Mouse (Mus musculus): ENCODE data around the gene Rnf180.

Gene Rnf180

GRCm38 (mm10) chr13:105250264-105250663 is 44.4 kb downstream of the Rnf180 start:
- no peak for DNase-seq (ENCODE audit: low spot score)

DNA sequence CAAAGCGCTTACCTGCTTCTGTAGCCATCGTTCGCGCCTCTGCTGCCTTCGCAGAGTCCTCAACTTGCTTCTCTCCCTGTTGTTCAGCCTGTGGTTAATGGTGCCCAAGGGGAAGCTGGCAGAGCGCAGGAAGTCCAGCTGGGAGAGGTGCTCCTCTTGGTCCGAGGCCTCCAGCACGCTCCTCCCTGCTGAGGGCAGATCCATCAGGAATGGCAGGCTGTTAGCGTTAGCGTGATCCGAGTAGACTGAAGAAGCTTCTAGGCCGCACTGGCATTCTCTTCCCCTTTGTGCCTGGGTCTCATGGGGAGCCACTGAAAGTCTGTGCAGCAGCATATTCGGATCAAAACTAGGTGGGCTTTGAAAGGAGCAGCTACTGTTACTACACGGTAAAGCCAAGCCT is 45.0 kb downstream of the Rnf180 start:
- DNase-seq (ENCODE audit: low spot score) = no peak

DNA sequence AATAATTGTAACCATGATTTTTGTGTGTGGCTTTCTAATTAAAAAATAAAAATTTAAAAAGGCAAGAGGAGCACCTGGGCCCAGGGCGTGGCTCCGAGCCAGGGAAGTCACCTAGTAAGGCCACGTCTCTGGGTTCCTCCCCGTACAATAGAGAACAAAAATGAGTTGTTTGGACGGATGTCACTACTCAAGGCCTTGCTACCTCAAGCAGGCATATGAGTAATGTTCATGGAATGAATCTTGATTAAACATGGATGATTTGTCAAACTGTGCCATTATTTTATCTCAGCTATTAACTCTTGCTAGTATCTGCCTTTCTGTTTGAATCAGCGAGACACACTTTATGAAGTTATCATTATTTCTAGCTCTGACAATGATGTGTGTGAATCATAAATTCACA is 46.9 kb downstream of the Rnf180 start:
- no peak for DNase-seq (ENCODE audit: low spot score)

DNA sequence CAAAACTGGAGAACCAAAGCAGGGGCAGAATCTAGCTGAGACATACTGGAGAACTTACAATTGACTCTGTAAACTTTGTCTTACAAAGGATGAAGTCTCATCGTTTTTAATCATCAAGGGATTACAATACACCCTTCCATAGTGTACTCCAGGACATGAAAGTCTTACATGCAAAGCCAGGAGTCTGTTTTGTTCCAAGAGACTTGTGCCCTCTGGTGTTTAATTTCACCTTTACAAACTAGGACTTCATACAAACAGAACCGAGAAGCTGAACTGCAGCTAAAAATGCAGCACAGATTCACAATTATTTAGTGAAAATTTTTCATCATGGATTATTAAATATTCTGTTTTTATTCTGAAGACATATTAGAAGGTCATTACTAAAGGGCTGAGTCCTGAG is 53.8 kb downstream of the Rnf180 start:
- DNase-seq (ENCODE audit: low spot score) = no peak

DNA sequence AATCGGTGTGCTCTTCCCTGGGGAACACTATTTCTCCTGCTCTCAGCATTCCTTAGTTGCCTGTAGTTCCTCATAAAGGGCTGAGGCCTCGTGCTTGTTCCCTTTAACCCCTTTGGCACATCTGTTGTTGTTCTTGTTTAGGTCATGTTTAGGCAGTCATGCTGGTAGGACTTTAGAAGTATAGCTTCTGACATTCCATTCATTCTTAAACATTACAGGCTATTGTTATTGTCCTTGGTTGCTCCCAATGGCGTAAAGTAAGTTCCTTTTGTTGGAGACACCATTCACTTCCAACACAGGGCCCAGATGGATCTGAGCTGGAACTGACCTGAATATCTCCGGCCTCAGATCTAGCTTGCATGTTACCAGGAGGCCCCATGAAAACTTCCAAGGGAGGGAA is 67.5 kb downstream of the Rnf180 start:
- no peak for DNase-seq (ENCODE audit: low spot score)

- DNase-seq (ENCODE audit: low spot score) = no peak
Observed at GRCm38 (mm10) chr13:105224048-105224447, 70.6 kb downstream of the Rnf180 start.

- DNase-seq (ENCODE audit: low spot score) = no peak
Observed at GRCm38 (mm10) chr13:105223147-105223546, 71.5 kb downstream of the Rnf180 start.

DNA sequence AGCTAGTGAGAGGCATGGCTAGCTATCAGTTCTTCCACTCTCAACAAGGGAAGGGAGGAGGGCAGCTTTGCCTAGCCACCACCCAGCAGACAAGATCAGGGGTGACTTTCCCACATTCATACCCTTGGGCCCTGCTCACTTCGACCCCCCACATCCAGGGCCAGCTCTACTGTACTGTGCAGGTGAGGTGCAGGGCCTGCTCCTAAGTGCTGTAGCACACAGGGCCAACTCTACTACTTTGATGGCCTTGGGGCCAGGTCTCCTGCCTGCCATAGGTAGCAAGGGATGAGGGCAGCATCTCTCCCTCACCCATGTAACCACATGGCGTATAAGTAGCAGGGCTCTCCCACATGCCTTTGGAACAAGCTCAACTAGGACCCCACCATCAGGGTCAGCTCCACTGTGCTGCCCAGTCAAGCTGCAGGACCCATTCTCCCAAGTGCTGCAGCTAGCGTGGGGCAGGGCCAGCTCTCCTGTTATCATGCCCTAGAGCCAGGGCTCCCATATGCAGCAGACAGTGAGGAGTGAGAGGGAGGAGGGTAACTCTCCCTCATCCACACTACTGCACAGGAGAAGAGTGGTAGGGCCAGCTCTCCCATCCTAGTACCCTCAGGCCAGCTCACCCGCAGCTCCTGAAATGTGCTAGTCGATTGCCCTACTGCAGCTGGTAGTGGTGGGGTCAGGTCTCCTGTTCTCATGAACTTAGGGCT is 72.4 kb downstream of the Rnf180 start:
- DNase-seq (ENCODE audit: low spot score) = no peak

DNA sequence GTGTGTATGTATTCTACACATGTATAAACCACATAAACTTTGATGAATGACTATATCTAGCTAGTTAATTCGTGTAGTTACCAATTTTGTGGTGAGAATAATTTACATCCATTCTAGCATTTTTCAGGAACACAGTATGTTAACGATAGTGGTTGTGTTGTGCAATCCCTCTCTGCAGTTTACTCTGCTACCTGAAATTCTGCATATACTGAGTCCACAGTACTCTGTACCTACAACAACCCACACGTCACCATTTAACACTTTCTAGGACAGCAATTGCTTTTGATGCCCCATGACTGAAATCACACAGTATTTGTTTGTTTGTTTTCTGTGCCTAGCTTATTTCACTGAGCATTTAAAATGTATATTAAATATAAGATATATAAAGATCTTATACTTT is 83.9 kb downstream of the Rnf180 start:
- no peak for DNase-seq (ENCODE audit: low spot score)

DNA sequence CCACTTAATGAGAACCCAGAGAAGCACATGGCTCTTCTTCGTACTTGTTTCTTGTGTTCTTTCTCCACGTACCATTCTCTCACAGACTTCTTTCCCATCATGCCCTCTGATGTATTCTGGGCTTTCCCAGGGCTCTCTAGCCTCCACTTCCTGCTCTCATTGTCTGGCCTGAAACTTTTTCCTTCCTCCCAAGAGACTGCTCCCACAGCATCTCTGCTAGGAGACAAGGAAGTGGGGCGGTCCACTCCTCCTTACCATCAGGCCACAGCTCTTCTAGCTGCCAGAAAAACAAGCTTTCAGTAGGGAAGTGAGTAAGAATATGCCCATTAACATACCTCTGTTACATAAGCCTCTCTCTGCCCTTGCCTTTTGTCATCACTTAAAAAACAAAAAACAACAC is 90.8 kb downstream of the Rnf180 start:
- no peak for DNase-seq (ENCODE audit: low spot score)

GRCm38 (mm10) chr13:105198658-105199057 is 96.0 kb downstream of the Rnf180 start:
- DNase-seq (ENCODE audit: low spot score) = no peak

GRCm38 (mm10) chr13:105198028-105198427 is 96.6 kb downstream of the Rnf180 start:
- no peak for DNase-seq (ENCODE audit: low spot score)

DNA sequence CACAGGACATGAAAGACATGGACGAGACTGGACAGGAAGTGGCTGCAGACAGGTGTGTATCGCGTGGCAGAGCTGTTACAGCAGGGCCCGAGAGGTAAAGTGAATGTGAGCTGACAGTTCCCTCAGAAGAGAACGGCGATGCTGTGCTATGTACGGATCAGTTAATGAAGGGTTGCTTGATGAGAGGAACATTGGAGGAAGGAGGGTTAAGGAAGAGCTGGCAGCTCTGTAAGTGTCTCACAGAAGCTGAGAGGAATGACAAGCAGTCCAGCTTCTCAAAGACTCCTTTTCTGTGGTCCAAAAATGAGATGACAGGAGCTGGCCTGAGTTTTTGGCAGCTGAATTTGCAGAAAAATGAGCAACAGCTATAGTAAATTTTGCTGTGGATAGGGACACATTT is 101.0 kb downstream of the Rnf180 start:
- no peak for DNase-seq (ENCODE audit: low spot score)

GRCm38 (mm10) chr13:105188730-105189129 is 105.9 kb downstream of the Rnf180 start:
- no peak for DNase-seq (ENCODE audit: low spot score)

- no peak for DNase-seq (ENCODE audit: low spot score)
Observed at GRCm38 (mm10) chr13:105180781-105181180, 113.8 kb downstream of the Rnf180 start.

GRCm38 (mm10) chr13:105165441-105165840 is 129.2 kb downstream of the Rnf180 start:
- no peak for DNase-seq (ENCODE audit: low spot score)

DNA sequence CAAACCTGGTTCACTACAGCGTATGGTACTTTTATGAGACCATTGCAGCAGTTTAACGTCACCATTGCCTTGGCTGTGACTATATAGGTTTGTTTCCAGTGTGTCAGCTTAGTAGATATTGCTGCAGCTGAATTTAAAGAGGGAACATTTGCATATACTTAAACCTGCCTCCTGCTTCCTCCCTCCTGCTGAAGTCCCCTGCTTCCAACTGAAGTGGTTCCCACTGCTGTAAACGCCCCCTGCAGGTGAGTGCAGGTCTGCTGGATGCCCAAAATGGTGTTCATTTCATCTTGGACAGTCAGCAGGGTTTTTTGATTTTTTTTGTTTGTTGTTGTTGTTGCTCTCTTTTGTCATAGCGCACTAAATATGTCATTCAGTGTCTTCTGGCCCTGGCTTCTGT is 140.7 kb downstream of the Rnf180 start:
- DNase-seq (ENCODE audit: low spot score) = no peak

DNA sequence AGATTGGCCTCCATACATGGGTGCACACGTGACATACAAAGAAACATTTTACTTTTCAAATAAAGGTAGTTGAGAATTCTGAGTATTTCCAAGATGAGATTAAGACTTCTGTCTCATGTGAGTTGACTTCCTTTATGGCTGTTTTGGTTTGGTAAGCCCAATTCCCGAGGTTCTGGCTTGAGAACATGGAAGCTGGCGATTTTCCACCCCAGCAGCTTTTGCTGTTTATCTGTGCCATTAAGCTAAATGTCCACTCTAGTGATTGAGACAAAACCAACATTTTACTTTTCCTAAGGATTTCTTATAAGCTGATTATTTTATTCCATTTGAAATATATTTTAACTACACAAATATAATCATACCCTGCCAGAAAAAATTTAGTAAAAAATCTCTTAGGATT is 144.6 kb downstream of the Rnf180 start:
- DNase-seq (ENCODE audit: low spot score) = no peak

GRCm38 (mm10) chr13:105147795-105148418 is 146.7 kb downstream of the Rnf180 start:
- DNase-seq (ENCODE audit: low spot score) = no peak

DNA sequence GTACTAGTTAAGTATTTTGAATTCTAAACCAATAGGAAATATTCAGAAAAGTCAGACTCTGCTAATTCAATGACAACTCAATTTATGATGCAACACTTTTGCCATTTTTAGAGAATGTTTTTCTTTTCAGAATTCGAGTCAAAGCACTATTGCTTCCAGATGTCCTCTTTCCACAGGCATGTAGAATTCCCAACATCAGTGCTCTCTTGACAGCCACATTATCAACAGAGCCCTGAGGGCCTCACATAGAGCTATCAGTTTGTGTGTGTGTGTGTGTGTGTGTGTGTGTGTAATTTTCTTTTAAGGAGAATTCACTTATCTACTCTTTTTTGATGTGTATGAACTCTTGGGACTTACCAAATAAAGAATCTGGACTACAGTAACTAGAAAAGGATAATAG is 147.8 kb downstream of the Rnf180 start:
- no peak for DNase-seq (ENCODE audit: low spot score)

- no peak for DNase-seq (ENCODE audit: low spot score)
Observed at GRCm38 (mm10) chr13:105139881-105140280, 154.7 kb downstream of the Rnf180 start.

DNA sequence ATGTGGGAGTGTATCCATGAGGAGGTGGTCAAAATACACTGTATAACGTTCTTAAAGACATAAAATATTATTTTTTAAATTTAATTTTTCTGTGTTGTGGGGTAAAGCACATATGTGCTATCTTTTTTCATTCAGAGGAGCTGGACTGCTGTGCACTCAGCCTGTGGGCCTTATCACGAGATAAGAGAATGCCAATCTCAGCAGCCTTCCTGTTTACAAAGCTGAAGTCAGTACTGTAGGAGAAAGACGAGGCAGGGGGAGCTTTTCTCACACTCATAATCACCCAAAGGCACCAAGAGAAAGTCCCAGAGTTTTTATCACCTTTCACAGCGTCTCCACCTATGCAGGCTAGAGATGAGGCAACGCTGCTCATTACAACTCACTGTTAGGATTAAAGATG is 160.2 kb downstream of the Rnf180 start:
- DNase-seq (ENCODE audit: low spot score) = no peak

- no peak for DNase-seq (ENCODE audit: low spot score)
Observed at GRCm38 (mm10) chr13:105132776-105133175, 161.8 kb downstream of the Rnf180 start.

GRCm38 (mm10) chr13:105132370-105132769 is 162.2 kb downstream of the Rnf180 start:
- DNase-seq (ENCODE audit: low spot score) = no peak
